Mouse (Mus musculus) kidney, embryonic 15.5 days (tissue): ENCODE measurements around the gene Tff3. TPM values are rescaled to one million over a fixed set of nuclear protein-coding genes. Genes with fewer than 3 reads are reported as not detected.

ENCODE experiments used
- ATAC-seq: fragments of 200-750 bp; cut with Nextera tagmentation; replicated peaks from 2 replicates; pipeline ENCODE4 v1.8.0; 2017; ENCODE audit warnings: moderate TSS enrichment; ENCODE audit not compliant: low FRiP score
- H3K27ac ChIP-seq: fragments of 300-500 bp; sonication (generic); 2 replicates; pipeline ENCODE4 v1.5.1; 2015; ENCODE audit warnings: mild to moderate bottlenecking, inconsistent platforms
- H3K27me3 ChIP-seq: fragments of 300-500 bp; sonication (generic); 2 replicates; pipeline ENCODE4 v1.6.1; 2015; ENCODE audit warnings: inconsistent platforms
- H3K36me3 ChIP-seq: fragments of 300-500 bp; sonication (generic); 2 replicates; pipeline ENCODE4 v1.6.1; 2015; ENCODE audit warnings: inconsistent platforms
- H3K4me1 ChIP-seq: fragments of 300-500 bp; sonication (generic); 2 replicates; pipeline ENCODE4 v1.6.1; 2015; ENCODE audit warnings: inconsistent platforms
- H3K4me2 ChIP-seq: fragments of 300-500 bp; sonication (generic); 2 replicates; pipeline ENCODE4 v1.6.1; 2015; ENCODE audit warnings: moderate library complexity, mild to moderate bottlenecking, inconsistent platforms
- H3K4me3 ChIP-seq: fragments of 300-500 bp; sonication (generic); replicated peaks from 2 replicates; pipeline ENCODE4 v1.5.1; 2015; ENCODE audit warnings: mild to moderate bottlenecking, inconsistent platforms
- H3K9ac ChIP-seq: fragments of 300-500 bp; sonication (generic); 2 replicates; pipeline ENCODE4 v1.6.1; 2015; ENCODE audit warnings: mild to moderate bottlenecking, inconsistent platforms
- H3K9me3 ChIP-seq: fragments of 300-500 bp; sonication (generic); replicated peaks from 2 replicates; pipeline ENCODE4 v1.6.1; 2016; ENCODE audit warnings: inconsistent platforms
- WGBS: fragments of 180-500 bp; shearing (Covaris S2); methylation state at CpG from one replicate; pipeline ENCODE4 v1.1.7; 2015; ENCODE audit warnings: mixed read lengths; 5-methylcytosine and 5-hydroxymethylcytosine counted together
- polyA plus RNA-seq: library from polyadenylated mRNA; unstranded; fragments of >200 nt; fragmentation: Nextera tagmentation; extraction: Ambion mirVana; gene quantifications from 2 replicates; pipeline ENCODE4 v1.2.1, GENCODE M21; 2015

The Tff3 gene
- polyA plus RNA-seq, 1 experiment from 2014 or later = 1.4 TPM

- H3K9me3 ChIP-seq = no peaks in the 10 kb centered on the region
- H3K36me3 ChIP-seq = no peaks in the 10 kb centered on the region
- peaks cover 4% of the 10 kb centered on the region; the same call in 1 of the 2 replicates for H3K27me3 ChIP-seq
- H3K9ac ChIP-seq = no peak overlapping the region
- no peak overlapping the region for H3K4me3 ChIP-seq
- ATAC-seq = no peak
- 11% methylated on average over 7 of the region's 7 CpGs for WGBS
- no peak overlapping the region for H3K4me2 ChIP-seq
- H3K4me1 ChIP-seq = no peaks in the 10 kb centered on the region
- H3K27ac ChIP-seq = no peak overlapping the region
Measured at GRCm38 (mm10) chr17:31119429-31119828, 10.0 kb downstream of the Tff3 start.

GRCm38 (mm10) chr17:31117946-31118345 lies 11.5 kb downstream of the Tff3 start:
- H3K4me1 ChIP-seq = no peaks in the 10 kb centered on the region; the same call in 1 of the 2 replicates
- H3K4me3 ChIP-seq = no peak overlapping the region
- no peak overlapping the region for H3K9ac ChIP-seq
- ATAC-seq = no peak
- WGBS = 90% methylated on average over 5 of the region's 5 CpGs
- no peaks in the 10 kb centered on the region for H3K36me3 ChIP-seq
- no peak overlapping the region for H3K27ac ChIP-seq
- H3K4me2 ChIP-seq = no peak overlapping the region
- H3K27me3 ChIP-seq = peaks cover 4% of the 10 kb centered on the region; the same call in 1 of the 2 replicates
- no peaks in the 10 kb centered on the region for H3K9me3 ChIP-seq

GRCm38 (mm10) chr17:31116063-31116462 lies 13.4 kb downstream of the Tff3 start:
- Histone ChIP-seq H3K9me3 (no peaks in the 10 kb centered on the region), H3K9ac (no peak overlapping the region), H3K4me2 (no peak overlapping the region), H3K27me3 (peaks cover 4% of the 10 kb centered on the region; the same call in 1 of the 2 replicates), H3K4me3 (no peak overlapping the region), H3K36me3 (no peaks in the 10 kb centered on the region), H3K27ac (no peak overlapping the region), H3K4me1 (no peaks in the 10 kb centered on the region; the same call in 1 of the 2 replicates)
- 71% methylated on average over 6 of the region's 6 CpGs for WGBS
- ATAC-seq = no peak

- H3K36me3 ChIP-seq = no peaks in the 10 kb centered on the region
- no peaks in the 10 kb centered on the region; the same call in 1 of the 2 replicates for H3K4me1 ChIP-seq
- no peak overlapping the region for H3K4me2 ChIP-seq
- H3K27me3 ChIP-seq = no peaks in the 10 kb centered on the region
- no peak overlapping the region for H3K9ac ChIP-seq
- H3K27ac ChIP-seq = no peak overlapping the region
- 59% methylated on average over 9 of the region's 9 CpGs for WGBS
- H3K4me3 ChIP-seq = no peak overlapping the region
- no peaks in the 10 kb centered on the region for H3K9me3 ChIP-seq
- no peak for ATAC-seq
Measured at GRCm38 (mm10) chr17:31113191-31113856, 16.1 kb downstream of the Tff3 start.

GRCm38 (mm10) chr17:31108388-31108787 lies 21.1 kb downstream of the Tff3 start:
- no peaks in the 10 kb centered on the region for H3K36me3 ChIP-seq
- no peaks in the 10 kb centered on the region for H3K27me3 ChIP-seq
- no peak overlapping the region for H3K9ac ChIP-seq
- peaks cover 5% of the 10 kb centered on the region; the same call in 1 of the 2 replicates for H3K4me1 ChIP-seq
- H3K4me2 ChIP-seq = no peak overlapping the region
- no peaks in the 10 kb centered on the region for H3K9me3 ChIP-seq
- no peak for ATAC-seq
- WGBS = 91% methylated on average over 15 of the region's 15 CpGs
- no peak overlapping the region for H3K27ac ChIP-seq
- H3K4me3 ChIP-seq = no peak overlapping the region

GRCm38 (mm10) chr17:31103823-31104222 lies 25.6 kb downstream of the Tff3 start:
- Histone ChIP-seq H3K36me3 (no peaks in the 10 kb centered on the region), H3K27me3 (no peaks in the 10 kb centered on the region), H3K4me2 (no peak overlapping the region), H3K27ac (no peak overlapping the region), H3K4me3 (no peak overlapping the region), H3K9ac (no peak overlapping the region), H3K4me1 (peaks cover 7% of the 10 kb centered on the region), H3K9me3 (no peaks in the 10 kb centered on the region)
- ATAC-seq = no peak
- 79% methylated on average over 8 of the region's 8 CpGs for WGBS

- Histone ChIP-seq H3K9ac (no peak overlapping the region), H3K4me2 (no peak overlapping the region), H3K27ac (no peak overlapping the region), H3K36me3 (no peaks in the 10 kb centered on the region), H3K4me3 (no peak overlapping the region), H3K9me3 (no peaks in the 10 kb centered on the region), H3K4me1 (peaks cover 7% of the 10 kb centered on the region), H3K27me3 (no peaks in the 10 kb centered on the region)
- WGBS = 88% methylated on average over 8 of the region's 8 CpGs
- ATAC-seq = no peak
Measured at GRCm38 (mm10) chr17:31103007-31103570, 26.4 kb downstream of the Tff3 start.

- Histone ChIP-seq H3K27me3 (no peaks in the 10 kb centered on the region), H3K36me3 (no peaks in the 10 kb centered on the region), H3K4me2 (no peak overlapping the region), H3K4me1 (peaks cover 2% of the 10 kb centered on the region; the same call in 1 of the 2 replicates), H3K27ac (no peak overlapping the region), H3K9ac (no peak overlapping the region), H3K4me3 (no peak overlapping the region), H3K9me3 (no peaks in the 10 kb centered on the region)
- 53% methylated on average over 5 of the region's 5 CpGs for WGBS
- no peak for ATAC-seq
Measured at GRCm38 (mm10) chr17:31098788-31099187, 30.7 kb downstream of the Tff3 start.

- 95% methylated on average over 2 of the region's 2 CpGs for WGBS
- Histone ChIP-seq H3K9ac (no peak overlapping the region), H3K27ac (no peak overlapping the region), H3K27me3 (no peaks in the 10 kb centered on the region), H3K4me2 (no peak overlapping the region), H3K4me1 (peaks cover 2% of the 10 kb centered on the region; the same call in 1 of the 2 replicates), H3K36me3 (no peaks in the 10 kb centered on the region), H3K4me3 (no peak overlapping the region), H3K9me3 (no peaks in the 10 kb centered on the region)
- ATAC-seq = no peak
Measured at GRCm38 (mm10) chr17:31096893-31097292, 32.6 kb downstream of the Tff3 start.

- ATAC-seq = no peak
- Histone ChIP-seq H3K4me2 (no peak overlapping the region), H3K4me3 (no peak overlapping the region), H3K9me3 (no peaks in the 10 kb centered on the region), H3K9ac (no peak overlapping the region), H3K36me3 (no peaks in the 10 kb centered on the region), H3K27ac (no peak overlapping the region), H3K27me3 (no peaks in the 10 kb centered on the region), H3K4me1 (no peaks in the 10 kb centered on the region)
- 79% methylated on average over 7 of the region's 7 CpGs for WGBS
Measured at GRCm38 (mm10) chr17:31095570-31095969, 33.9 kb downstream of the Tff3 start.

GRCm38 (mm10) chr17:31094781-31095180 lies 34.7 kb downstream of the Tff3 start:
- no peak overlapping the region for H3K4me2 ChIP-seq
- no peaks in the 10 kb centered on the region for H3K27me3 ChIP-seq

GRCm38 (mm10) chr17:31091023-31091735 lies 38.3 kb downstream of the Tff3 start:
- Histone ChIP-seq H3K9ac (no peak overlapping the region), H3K27ac (no peak overlapping the region), H3K4me1 (peaks cover 22% of the 10 kb centered on the region), H3K4me2 (no peak overlapping the region), H3K27me3 (no peaks in the 10 kb centered on the region), H3K4me3 (no peak overlapping the region), H3K9me3 (no peaks in the 10 kb centered on the region), H3K36me3 (no peaks in the 10 kb centered on the region)
- WGBS = 51% methylated on average over 13 of the region's 13 CpGs
- ATAC-seq = 0 out of 2 replicates have a peak, but pooled peaks have one; percentile 36

More at GRCm38 (mm10) chr17:31094781-31095180, 34.7 kb downstream of the Tff3 start:
- ATAC-seq = no peak
- Histone ChIP-seq H3K4me1 (peaks cover 1% of the 10 kb centered on the region; the same call in 1 of the 2 replicates), H3K4me3 (no peak overlapping the region), H3K9ac (no peak overlapping the region), H3K27ac (no peak overlapping the region), H3K9me3 (no peaks in the 10 kb centered on the region), H3K36me3 (no peaks in the 10 kb centered on the region)
- WGBS = 53% methylated on average over 5 of the region's 5 CpGs
